Mouse (Mus musculus): ENCODE measurements around the gene Rap1gap.
A peak's percentile ranks its signal among the peaks of the same experiment; 100 is the strongest.

Gene Rap1gap

GRCm38 (mm10) chr4:137695300-137695699 lies 30.8 kb downstream of the Rap1gap start:
- no peak for DNase-seq (ENCODE audit: low spot score)

DNA sequence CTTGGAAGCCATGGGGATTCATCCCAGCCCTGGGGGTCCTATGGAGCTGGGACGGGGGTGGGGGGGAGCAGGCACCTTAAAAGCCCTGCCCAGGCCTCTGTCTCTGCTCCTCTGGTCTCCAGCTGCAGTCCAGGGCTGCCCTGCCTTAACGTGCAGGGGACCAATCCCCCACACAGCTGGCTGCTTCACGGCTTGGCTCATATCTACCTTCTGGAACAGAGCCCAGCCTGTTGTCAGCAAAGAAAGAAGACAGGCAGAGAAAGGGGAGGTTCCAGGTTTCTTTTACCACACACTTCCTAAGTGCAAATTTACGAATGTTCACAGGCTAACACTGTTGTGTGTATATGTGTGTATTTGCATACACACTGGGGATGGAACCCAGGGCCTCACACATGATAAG lies 31.4 kb downstream of the Rap1gap start:
- DNase-seq (ENCODE audit: low spot score), result no peak

DNA sequence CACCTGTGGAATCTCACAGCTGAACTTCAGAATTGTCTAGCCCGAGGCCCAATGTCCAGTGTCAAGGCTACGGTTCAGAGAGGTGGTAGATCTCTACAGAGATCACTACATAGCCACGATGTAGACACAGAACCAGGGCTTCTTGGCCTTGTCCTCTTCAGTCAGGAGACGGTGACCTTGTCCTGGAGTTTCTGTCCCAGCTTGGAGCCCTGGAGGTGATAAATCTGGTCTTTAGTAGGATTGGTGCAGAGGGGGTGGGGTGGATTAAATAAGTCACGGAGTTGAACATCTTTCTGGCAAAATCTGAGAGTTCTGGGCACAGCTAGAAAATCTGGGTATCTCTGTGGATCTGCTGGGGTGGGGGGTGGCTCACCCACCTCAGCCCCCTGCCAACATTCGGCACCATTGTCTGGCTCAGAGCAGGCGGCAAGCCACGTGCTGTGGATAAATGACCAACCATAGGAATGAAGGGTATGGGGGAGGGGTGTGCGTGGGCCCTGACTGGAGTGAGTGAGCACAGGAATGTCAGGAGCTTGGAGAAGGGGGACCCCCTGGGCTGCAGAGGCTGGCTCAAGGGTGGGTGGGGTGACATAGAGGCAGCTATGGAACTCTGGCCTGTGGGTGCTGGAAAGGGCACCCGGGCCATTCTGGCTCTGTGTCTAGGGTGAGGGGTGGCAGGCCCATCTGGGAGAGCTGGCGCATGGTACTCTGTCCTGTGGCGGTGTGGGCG lies 32.8 kb downstream of the Rap1gap start:
- DNase-seq (ENCODE audit: low spot score), result no peak

- no peak for DNase-seq (ENCODE audit: low spot score)
Measured at GRCm38 (mm10) chr4:137698076-137698985, 33.8 kb downstream of the Rap1gap start.

DNA sequence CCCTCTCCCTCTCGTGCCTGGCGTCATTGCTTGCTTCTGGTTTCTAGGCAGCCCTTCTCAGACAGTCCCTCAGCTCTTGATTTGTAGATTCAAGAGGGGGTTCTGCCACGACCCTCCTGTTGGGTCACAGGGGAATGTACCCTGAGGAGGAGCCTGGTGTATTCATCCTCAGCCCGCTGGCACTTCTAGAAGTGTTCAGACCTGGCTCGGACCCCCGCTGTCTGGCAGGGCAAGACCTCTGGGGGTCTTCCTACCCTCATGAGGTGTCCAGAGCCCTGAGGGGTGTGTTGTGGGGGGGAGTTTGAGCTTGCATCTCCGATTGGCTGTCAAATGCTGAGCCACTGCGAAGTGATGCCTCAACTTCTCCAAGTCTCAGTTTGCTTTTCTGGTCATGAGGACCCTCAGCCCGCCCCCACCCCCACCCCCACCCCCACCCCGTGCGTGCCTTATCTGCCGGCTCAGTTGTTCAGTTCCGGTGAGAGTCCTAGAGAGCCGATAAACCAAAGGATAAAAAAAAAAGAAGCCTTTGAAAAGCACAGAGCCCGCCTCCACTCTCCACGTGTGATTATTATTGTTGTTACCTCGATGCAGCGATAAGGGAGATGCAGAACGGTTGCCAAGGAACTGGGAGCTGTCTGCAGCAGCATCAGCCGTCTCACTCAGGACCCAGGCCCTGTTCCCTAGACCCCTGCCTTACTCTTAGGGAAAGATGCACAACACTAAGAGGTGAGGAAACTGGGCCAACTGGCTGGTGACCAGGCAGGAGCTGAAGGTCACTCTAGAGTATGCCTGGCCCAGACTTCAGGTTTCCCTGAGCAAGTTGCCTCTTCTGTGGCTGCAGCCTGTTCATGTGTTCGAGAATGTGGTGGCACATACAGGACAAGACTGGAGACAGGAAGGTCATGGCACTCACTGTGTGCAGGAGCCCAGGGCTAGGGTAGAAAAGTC lies 35.0 kb downstream of the Rap1gap start:
- DNase-seq (ENCODE audit: low spot score), result no peak

- no peak for DNase-seq (ENCODE audit: low spot score)
Measured at GRCm38 (mm10) chr4:137700960-137701359, 36.4 kb downstream of the Rap1gap start.

DNA sequence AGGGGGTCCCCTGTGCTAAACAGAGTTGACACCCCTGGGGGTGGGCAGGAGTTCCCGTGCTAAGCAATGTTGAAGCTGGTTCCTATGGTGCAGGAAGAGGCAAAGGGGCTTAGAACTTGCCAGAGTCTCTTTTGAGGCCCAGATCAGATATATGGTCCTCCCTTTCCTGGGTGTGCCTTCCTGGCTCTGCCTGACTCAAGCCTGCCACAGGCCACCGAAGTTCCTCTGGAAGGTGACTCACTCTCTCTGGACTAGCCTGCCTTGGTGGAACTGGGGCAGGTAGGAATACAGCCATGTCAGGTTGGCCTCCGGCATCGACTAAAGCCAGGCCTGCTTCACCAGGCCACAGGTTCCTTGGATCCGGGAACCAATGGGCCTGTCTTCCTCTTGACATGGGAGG lies 38.6 kb downstream of the Rap1gap start:
- DNase-seq (ENCODE audit: low spot score), result no peak

GRCm38 (mm10) chr4:137704561-137704960 lies 40.0 kb downstream of the Rap1gap start:
- no peak for DNase-seq (ENCODE audit: low spot score)

DNA sequence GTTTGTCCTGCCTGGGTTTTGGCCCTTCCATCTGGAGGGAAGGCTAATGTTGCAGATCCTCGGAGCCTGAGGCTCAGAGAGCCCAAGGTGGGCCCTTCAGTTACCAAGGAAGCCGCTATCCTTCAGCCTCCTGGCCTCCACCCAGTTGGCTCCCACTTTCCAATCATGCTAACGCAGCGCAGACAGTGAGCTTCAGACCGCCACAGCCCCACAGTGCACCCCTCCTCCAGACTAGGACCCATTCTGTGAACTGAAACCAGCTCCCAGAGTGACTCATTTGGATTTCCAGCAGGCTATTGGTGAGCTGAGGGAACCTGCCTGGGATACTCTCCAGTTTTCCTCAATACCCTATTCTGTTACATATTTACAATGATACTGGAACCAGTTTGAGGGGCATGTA lies 40.9 kb downstream of the Rap1gap start:
- DNase-seq (ENCODE audit: low spot score), result no peak

DNA sequence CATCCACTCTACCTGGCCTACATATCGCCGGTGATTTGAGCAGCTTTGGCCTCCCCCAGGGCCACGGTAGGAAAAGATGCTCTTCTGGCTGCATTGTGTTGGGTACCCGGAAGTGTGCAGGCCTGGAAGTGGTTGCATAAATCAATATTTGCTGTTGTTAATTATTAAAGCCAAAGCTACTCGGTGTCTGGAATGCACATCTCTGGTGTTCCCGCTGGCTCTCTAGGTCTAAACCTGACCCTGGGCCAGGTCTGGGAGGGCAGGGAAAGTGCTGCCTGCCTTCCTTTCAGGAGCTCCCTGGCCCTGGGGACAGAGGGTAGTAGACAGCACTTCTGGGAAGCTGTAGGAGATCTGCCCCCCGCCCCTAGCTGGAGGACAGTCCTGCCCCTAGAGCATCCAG lies 42.0 kb downstream of the Rap1gap start:
- DNase-seq (ENCODE audit: low spot score), result peak; percentile 73

- DNase-seq (ENCODE audit: low spot score), result peak; percentile 89
Measured at GRCm38 (mm10) chr4:137707216-137707990, 42.9 kb downstream of the Rap1gap start.

DNA sequence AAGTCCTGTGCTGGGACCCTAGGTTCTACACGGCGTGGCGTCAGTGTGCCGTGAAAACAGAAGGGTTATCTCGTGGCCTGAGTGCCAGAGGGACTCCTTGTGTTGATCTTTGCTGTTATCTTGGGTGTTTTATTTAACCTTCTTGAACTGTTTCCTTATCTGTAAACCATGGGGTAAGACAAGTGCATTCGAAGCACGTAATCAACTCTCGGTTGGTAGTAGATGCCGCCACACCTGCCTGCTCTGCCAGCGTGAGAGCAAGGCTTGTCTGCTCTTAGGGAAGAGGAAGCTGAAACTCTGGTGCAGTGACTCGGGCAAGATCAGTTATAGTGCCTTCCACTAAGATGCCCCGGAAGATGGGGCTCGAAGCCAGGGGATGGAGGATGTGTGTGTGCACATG lies 48.4 kb downstream of the Rap1gap start:
- no peak for DNase-seq (ENCODE audit: low spot score)

- DNase-seq (ENCODE audit: low spot score), result no peak
Measured at GRCm38 (mm10) chr4:137714020-137714624, 49.6 kb downstream of the Rap1gap start.

GRCm38 (mm10) chr4:137717005-137717404 lies 52.5 kb downstream of the Rap1gap start:
- DNase-seq (ENCODE audit: low spot score), result no peak

- no peak for DNase-seq (ENCODE audit: low spot score)
Measured at GRCm38 (mm10) chr4:137717671-137718070, 53.1 kb downstream of the Rap1gap start.

DNA sequence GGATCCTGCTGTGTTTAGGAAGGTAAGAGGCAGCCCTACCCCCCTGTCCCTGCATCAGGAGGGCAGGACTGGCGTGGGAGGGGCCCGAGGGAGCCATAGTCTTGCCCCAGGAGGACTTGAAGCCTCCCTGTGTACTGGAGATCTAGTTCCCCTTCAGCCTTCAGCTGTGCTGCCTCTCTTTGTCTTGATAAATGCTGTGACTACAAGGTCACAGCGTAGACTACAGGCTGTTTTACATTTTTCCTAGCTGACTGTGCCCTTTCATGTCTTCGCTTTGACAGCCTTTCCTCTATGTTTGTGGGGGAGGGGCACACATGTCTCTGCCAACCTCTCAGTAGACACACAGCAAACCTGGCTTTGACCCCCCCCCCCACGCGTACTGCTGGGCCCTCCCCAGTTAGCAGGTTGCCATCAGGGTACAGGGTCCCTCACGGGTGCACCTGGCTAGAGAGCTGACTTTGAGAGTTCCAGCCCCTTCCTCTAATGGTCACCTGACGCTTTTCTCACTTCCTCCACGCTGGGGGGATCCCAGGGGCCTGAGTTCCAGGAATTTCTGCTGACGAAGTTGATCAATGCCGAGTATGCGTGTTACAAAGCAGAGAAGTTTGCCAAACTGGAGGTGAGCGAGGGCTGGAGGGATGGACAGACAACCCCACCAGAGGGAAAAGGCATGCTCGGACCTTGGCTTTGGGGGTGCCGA lies 55.0 kb downstream of the Rap1gap start:
- DNase-seq (ENCODE audit: low spot score), result no peak

DNA sequence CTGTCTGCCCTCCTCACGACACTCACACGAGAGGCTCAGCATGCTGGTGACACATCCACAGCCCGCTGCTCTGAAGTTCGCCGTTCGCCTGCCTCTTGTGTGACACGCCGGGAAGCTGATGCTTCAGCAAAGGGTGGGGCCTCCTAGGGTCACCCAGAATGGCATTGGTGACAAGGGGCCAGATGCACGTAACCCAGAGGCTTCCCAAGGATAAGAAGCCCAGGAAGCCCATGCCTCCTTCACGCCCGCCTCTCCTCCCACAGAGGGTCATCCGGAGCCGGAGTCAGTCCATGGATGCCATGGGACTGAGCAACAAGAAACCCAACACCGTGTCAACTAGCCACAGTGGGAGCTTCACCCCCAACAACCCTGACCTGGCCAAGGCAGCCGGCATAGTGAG lies 57.0 kb downstream of the Rap1gap start:
- DNase-seq (ENCODE audit: low spot score), result no peak

DNA sequence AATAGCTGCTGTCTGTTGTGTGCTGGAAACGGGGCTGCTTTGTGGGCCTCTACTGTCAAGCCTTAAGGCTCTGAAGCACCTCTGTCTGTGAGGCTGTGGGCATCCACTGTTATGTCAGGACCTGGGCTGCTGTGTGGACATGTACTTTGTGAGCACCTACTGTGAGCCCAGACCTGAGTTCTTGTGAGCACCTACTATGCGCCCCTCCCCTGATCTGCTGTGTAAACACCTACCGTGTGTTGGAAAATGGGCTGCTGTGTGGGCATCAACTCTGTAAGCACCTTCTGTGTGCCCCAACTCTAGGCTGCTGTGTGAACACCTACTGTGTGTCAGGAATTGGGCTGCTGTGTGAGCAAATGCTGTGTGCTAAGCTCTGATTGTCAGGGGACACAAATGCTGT lies 57.7 kb downstream of the Rap1gap start:
- DNase-seq (ENCODE audit: low spot score), result no peak

DNA sequence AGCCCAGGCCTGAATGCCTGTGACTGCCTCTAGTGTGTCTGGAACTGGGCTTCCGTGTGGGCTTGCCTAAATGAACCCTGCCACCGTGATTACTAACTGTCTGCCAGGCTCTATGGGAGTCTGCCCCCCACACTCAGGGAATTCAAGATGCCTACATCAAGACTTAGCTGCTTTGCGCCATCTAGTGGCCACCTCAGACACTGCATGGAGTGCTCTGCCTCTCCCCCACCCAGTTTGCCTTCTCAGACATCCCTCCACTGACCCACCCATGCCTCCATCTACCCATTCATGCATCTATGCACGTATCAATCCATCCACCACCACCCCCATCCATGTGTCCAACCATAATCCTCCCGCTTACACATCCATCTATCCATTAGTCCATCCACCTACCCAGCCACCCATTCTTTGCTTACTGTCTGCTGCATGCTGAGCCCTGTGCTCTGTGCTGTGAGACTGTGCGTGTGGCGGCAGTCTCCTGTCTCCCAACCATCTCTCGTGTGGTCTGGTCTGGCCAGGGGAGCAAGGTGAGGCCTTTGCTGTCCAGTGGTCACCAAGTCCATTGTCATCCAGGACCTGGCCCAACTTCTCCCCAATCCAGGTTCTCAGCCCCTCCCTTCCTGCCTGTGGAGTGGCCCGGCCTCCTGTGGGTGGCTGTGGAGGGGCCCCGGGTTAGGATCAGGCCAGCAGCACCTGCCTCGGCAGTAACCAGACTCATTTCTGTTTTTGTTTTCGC lies 58.3 kb downstream of the Rap1gap start:
- peak; percentile 68 for DNase-seq (ENCODE audit: low spot score)

- DNase-seq (ENCODE audit: low spot score), result no peak
Measured at GRCm38 (mm10) chr4:137723527-137723926, 59.0 kb downstream of the Rap1gap start.
